Mouse (Mus musculus): ENCODE data around the gene Socs7. TPM values are rescaled to one million over a fixed set of nuclear protein-coding genes. Genes with fewer than 3 reads are reported as not detected.

Socs7 gene
- polyA plus RNA-seq, 1 experiment from 2014 or later = 9.1 TPM

DNA sequence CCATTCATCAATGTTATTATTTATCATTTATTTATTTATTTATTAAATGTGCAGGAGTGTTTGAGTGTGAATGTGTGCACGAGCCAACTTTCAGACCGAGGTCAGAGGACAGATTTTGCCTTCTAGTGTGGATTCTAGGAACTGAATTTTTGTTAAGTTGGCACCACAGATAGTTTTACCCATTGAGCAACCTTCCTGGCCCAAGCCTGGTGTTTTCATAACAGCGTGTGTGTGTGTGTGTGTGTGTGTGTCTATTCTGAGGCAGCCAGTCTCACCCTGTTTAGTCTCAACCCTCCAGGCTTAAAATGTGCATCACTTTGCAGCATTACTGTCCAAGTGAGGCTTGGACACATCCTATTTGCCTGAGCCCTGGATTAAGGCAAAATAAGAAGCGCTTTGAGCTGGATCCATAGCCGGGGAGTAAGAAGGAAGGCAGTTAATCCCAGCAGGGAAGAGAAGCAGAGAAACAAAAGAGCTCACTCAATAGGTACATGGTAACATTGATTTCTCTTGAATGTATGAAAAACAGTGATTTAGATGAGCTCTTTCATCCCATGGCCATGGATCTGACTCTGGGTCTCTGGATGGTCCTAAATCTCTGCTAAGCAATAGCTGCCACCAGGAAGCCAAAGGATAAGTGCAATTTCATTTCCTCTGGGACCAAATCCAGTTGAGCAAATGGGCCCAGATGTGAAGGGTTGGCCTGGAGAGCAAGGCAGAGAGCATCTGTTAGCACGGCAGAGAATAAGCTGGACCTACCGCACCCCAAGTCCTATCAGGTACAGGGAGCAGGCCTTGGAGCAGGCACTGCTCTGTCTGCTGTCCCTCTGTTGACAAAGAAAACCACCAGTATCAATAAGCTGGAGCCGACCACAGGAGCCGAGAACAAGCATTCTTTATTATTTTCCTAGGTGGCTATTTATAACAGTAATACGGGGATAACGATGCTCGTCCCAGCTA is 30.8 kb upstream of the Socs7 start:
- WGBS = 89% methylated on average over 12 of the region's 12 CpGs
- no peaks in the 10 kb centered on the region for H3K27me3 ChIP-seq
- H3K9me3 ChIP-seq (replicated peaks) = no peaks in the 10 kb centered on the region
- no peak overlapping the region for H3K27ac ChIP-seq
- ATAC-seq (ENCODE audit: low FRiP score) = no peak
- no peak overlapping the region for H3K4me2 ChIP-seq (replicated peaks)
- peaks cover 40% of the 10 kb centered on the region for H3K36me3 ChIP-seq
- no peak overlapping the region; the same call in 1 of the 2 replicates for H3K9ac ChIP-seq
- H3K4me1 ChIP-seq = peaks cover 2% of the 10 kb centered on the region; the same call in 1 of the 2 replicates
- H3K4me3 ChIP-seq = no peak overlapping the region

DNA sequence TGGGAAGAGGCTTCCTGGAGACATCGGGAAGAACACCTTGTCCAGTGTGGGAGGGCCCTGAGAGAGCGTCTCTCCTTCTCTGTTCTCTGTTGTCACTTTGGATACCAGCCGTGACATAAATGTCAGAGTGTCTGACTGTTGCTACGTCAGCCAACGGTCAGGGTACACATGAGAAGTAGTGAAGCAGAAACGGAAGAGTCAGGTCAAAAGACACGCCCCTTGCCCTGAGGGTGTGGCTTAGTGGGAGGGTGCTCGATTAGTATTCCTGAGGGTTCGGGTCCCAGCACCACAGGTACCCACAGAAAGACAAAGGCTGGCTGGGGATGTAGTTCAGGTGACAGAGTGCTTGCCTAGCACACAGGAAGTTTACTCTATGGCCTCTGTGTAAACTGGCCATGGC is 29.3 kb upstream of the Socs7 start:
- no peak overlapping the region for H3K4me3 ChIP-seq
- WGBS = 45% methylated on average over 9 of the region's 9 CpGs
- H3K4me1 ChIP-seq = peaks cover 2% of the 10 kb centered on the region; the same call in 1 of the 2 replicates
- no peak for ATAC-seq (ENCODE audit: low FRiP score)
- H3K4me2 ChIP-seq (replicated peaks) = no peak overlapping the region
- H3K9ac ChIP-seq = no peak overlapping the region
- no peaks in the 10 kb centered on the region for H3K9me3 ChIP-seq (replicated peaks)
- H3K27ac ChIP-seq = no peak overlapping the region
- 0 out of 2 replicates have a peak, but pooled peaks cover 10% of the 10 kb centered on the region for H3K27me3 ChIP-seq
- peaks cover 29% of the 10 kb centered on the region for H3K36me3 ChIP-seq

DNA sequence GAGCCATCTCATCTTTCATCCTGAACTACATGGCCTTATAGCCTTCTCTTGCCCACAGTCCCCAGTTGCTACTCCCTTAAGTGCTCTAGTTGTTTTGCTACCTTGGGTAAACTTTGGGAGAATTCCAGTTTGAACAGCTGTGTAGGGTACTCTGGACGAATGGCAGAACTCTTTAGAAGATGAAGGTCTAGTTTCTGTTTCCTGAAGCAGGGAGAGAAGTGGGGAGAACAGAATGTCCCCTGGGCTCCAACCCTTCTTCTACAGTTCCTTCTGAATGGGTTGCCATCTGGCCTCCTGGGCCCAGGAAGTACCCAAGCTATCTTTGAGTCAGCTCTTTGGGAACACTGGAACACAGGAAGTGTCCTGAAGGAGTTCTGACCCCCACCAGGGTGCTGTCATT is 28.5 kb upstream of the Socs7 start:
- peaks cover 2% of the 10 kb centered on the region; the same call in 1 of the 2 replicates for H3K4me1 ChIP-seq
- no peak overlapping the region for H3K4me2 ChIP-seq (replicated peaks)
- H3K27ac ChIP-seq = no peak overlapping the region
- 57% methylated on average over 1 of the region's 1 CpGs for WGBS
- ATAC-seq (ENCODE audit: low FRiP score) = no peak
- H3K4me3 ChIP-seq = no peak overlapping the region
- H3K27me3 ChIP-seq = 0 out of 2 replicates have a peak, but pooled peaks cover 17% of the 10 kb centered on the region
- H3K36me3 ChIP-seq = peaks cover 22% of the 10 kb centered on the region
- no peak overlapping the region for H3K9ac ChIP-seq
- no peaks in the 10 kb centered on the region for H3K9me3 ChIP-seq (replicated peaks)

DNA sequence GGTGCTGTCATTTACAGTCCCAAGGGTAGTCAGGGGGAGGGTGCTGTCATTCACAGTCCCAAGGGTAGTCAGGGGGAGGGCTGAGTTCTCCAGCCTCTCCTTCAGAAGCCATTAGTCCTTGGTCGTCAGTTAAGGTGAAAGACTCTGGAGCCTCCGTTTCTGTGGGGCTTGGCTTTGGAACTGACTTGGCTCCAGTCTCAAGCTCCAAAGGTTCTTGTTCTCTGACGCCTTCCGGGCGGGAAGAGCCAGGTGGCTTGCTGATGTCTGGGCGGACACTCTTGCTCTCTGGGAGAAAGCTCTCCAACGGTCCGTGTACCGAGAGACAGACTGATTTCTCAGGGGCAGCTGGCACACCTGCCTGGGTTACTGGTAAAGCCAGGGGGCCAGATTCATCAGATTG is 28.0 kb upstream of the Socs7 start:
- WGBS = 83% methylated on average over 9 of the region's 9 CpGs

DNA sequence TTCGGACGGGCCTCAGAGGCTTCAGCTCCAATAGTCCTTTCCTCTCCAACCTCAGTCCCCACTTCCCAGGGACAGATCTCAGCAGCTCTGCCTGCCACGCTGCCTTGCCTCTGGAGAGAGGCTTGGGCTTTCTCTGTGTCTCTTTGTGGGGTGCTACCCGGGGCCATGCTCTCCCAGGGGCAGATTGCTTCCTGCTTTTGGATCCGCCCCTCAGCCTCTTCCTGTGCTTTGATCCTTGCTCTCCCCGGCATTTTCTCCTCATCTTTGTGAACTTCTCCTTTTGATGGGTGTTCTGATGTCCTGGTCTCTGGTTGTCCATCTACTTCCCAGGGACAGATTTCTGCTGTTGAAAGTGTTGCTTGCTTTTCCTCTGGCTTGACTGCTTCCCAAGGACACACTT is 26.1 kb upstream of the Socs7 start:
- Histone ChIP-seq H3K27ac (no peak overlapping the region), H3K4me3 (no peak overlapping the region), H3K4me1 (peaks cover 2% of the 10 kb centered on the region; the same call in 1 of the 2 replicates), H3K9ac (no peak overlapping the region), H3K4me2 (replicated peaks) (no peak overlapping the region), H3K27me3 (0 out of 2 replicates have a peak, but pooled peaks cover 20% of the 10 kb centered on the region), H3K36me3 (peaks cover 7% of the 10 kb centered on the region; the same call in 1 of the 2 replicates), H3K9me3 (replicated peaks) (no peaks in the 10 kb centered on the region)
- no peak for ATAC-seq (ENCODE audit: low FRiP score)
- 59% methylated on average over 6 of the region's 6 CpGs for WGBS

More for the DNA sequence above, 28.0 kb upstream of the Socs7 start:
- Histone ChIP-seq H3K36me3 (peaks cover 17% of the 10 kb centered on the region), H3K4me2 (replicated peaks) (no peak overlapping the region), H3K9me3 (replicated peaks) (no peaks in the 10 kb centered on the region), H3K9ac (no peak overlapping the region), H3K27ac (no peak overlapping the region), H3K4me3 (no peak overlapping the region), H3K27me3 (0 out of 2 replicates have a peak, but pooled peaks cover 20% of the 10 kb centered on the region), H3K4me1 (peaks cover 2% of the 10 kb centered on the region; the same call in 1 of the 2 replicates)
- ATAC-seq (ENCODE audit: low FRiP score) = no peak

DNA sequence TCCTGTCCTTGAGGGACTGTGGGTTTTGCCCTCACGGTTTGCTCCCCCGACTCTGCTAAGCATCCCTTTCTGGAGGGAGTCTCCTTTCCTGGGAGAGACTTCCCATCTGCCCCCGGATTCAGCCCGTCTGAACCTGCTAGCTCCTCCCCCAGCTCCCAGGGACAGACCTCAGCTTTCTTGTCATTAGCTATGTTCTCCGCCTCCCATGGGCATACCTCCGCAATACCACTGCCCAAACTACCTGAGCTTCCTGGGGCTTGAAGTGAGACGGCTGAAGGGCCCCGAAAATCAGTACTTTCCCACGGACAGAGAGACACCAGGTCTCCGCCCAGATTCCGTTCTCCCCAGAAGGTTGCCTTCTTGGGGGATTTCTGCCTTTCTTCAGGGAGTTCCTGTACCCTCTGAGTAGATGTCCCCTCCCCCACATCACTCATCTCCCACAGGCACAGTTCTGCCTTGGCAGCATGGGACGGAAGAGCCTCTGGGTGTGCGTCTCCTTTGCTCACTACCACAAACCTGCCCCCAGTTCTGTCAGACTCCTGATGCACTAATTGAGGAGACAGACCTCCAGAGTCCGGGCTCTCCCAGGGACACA is 25.5 kb upstream of the Socs7 start:
- no peak overlapping the region for H3K9ac ChIP-seq
- H3K27ac ChIP-seq = no peak overlapping the region
- 0 out of 2 replicates have a peak, but pooled peaks cover 20% of the 10 kb centered on the region for H3K27me3 ChIP-seq
- peaks cover under 1% of the 10 kb centered on the region; the same call in 1 of the 2 replicates for H3K4me1 ChIP-seq
- no peak overlapping the region for H3K4me2 ChIP-seq (replicated peaks)
- 67% methylated on average over 14 of the region's 14 CpGs for WGBS
- peaks cover under 1% of the 10 kb centered on the region; the same call in 1 of the 2 replicates for H3K36me3 ChIP-seq
- H3K4me3 ChIP-seq = no peak overlapping the region
- ATAC-seq (ENCODE audit: low FRiP score) = no peak
- no peaks in the 10 kb centered on the region for H3K9me3 ChIP-seq (replicated peaks)

DNA sequence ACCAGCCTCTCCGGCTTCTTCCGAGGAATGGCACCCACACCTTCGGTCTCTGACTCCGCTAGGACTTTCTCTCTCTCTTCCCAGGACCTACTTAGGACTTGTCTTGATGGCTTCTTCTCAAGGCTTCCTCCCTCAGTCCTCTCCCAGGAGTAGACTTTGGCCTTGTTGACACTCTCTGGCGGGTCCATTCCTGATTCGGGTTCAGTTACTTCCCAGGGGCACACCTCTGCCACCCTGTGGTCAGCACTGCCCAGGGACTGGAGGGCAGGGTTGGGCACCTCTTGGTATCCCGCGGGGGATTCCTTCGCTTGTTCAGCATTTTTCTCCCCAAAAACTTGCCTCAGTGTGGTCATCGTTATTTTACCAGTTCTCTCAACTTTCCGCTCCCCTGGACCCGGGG is 25.0 kb upstream of the Socs7 start:
- Histone ChIP-seq H3K4me2 (replicated peaks) (no peak overlapping the region), H3K9me3 (replicated peaks) (no peaks in the 10 kb centered on the region), H3K27ac (no peak overlapping the region), H3K4me1 (no peaks in the 10 kb centered on the region; the same call in 1 of the 2 replicates), H3K4me3 (no peak overlapping the region), H3K27me3 (0 out of 2 replicates have a peak, but pooled peaks cover 20% of the 10 kb centered on the region), H3K36me3 (no peaks in the 10 kb centered on the region), H3K9ac (no peak overlapping the region)
- WGBS = 87% methylated on average over 12 of the region's 12 CpGs
- ATAC-seq (ENCODE audit: low FRiP score) = no peak

DNA sequence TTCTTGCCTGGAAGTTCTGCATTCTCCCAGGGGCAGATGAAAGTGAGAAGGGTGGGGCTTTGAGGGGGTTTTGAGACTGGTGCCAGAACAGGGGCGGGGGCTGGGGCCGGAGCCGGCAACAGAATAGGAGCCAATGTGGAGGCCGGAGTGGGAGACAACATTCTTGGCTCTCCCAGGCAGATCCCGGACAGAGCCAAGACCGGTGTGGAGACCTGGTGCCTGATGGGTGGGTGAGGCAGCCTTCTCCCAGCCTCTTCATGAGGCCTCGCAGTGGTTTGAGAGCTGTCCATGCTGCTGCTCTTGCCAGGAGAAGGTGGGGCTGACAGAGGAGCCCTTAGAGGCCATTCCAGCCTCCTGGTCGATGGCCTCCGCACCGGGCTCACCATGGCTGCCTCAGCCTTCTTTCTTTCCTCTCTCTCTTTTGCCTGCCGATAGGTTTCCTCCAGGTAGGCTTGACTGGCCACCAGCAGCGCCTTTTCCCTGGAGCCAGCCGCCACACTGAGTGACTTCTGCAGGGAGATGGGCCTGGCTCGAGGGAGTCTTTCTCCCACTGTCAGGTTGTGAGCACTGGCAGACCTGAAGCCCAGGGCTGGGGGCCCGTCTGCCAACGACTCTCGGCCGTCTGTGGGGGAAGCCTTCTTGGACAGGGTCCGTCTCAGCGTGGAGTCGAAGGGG is 23.9 kb upstream of the Socs7 start:
- Histone ChIP-seq H3K27me3 (peaks cover 25% of the 10 kb centered on the region), H3K27ac (no peak overlapping the region), H3K4me3 (no peak overlapping the region), H3K9me3 (replicated peaks) (no peaks in the 10 kb centered on the region), H3K9ac (peak overlapping the region; percentile 23; the same call in 1 of the 2 replicates), H3K4me2 (replicated peaks) (peak overlapping the region; percentile 15), H3K4me1 (peaks cover under 1% of the 10 kb centered on the region; the same call in 1 of the 2 replicates), H3K36me3 (no peaks in the 10 kb centered on the region)
- WGBS = 53% methylated on average over 21 of the region's 21 CpGs
- no peak for ATAC-seq (ENCODE audit: low FRiP score)

DNA sequence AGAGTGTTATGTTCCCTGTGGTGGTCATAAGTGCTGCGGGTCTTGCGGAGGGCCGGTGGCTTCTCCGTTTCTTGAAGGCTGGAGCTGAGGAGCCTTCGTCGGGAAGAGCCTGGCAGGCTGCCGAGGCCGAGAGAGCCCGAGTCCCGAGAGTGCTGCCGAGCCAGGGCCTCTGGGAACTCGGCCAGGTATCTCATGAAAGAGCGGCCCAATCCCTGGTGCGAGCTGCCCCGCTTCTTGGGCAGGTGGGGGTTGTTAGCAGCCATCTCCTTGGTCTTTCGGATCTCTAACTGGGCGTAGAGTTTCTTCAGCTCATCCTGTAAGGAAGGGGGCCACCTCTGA is 23.4 kb upstream of the Socs7 start:
- Histone ChIP-seq H3K27ac (no peak overlapping the region), H3K36me3 (no peaks in the 10 kb centered on the region), H3K27me3 (peaks cover 25% of the 10 kb centered on the region), H3K9me3 (replicated peaks) (no peaks in the 10 kb centered on the region), H3K4me1 (peaks cover 3% of the 10 kb centered on the region), H3K9ac (peak overlapping the region; percentile 23; the same call in 1 of the 2 replicates), H3K4me2 (replicated peaks) (peak overlapping the region; percentile 15), H3K4me3 (no peak overlapping the region)
- 53% methylated on average over 17 of the region's 17 CpGs for WGBS
- ATAC-seq (ENCODE audit: low FRiP score) = no peak

DNA sequence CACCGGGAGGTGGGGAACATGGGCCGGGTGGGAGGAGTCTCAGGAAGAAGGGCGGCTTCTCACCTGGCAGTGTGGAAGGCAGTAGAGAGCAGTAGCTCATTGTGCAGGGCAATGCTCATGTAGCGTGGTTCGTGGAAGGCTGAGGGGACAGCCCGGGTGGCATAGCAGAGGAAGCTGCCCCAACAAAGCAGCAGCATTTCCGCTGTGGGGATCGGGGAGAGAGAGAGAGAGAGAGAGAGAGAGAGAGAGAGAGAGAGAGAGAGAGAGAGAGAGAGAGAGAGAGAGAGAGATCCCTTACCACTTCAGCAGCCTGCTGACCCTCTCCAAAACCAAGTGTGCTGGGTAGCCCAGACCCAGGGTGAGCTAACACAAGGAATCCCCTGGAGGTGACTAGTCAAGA is 19.2 kb upstream of the Socs7 start:
- Histone ChIP-seq H3K9ac (no peak overlapping the region), H3K27ac (no peak overlapping the region), H3K36me3 (no peaks in the 10 kb centered on the region), H3K4me2 (replicated peaks) (no peak overlapping the region), H3K4me1 (peaks cover 3% of the 10 kb centered on the region; the same call in 1 of the 2 replicates), H3K27me3 (peaks cover 13% of the 10 kb centered on the region), H3K9me3 (replicated peaks) (no peaks in the 10 kb centered on the region), H3K4me3 (no peak overlapping the region)
- WGBS = 44% methylated on average over 8 of the region's 8 CpGs
- ATAC-seq (ENCODE audit: low FRiP score) = no peak

DNA sequence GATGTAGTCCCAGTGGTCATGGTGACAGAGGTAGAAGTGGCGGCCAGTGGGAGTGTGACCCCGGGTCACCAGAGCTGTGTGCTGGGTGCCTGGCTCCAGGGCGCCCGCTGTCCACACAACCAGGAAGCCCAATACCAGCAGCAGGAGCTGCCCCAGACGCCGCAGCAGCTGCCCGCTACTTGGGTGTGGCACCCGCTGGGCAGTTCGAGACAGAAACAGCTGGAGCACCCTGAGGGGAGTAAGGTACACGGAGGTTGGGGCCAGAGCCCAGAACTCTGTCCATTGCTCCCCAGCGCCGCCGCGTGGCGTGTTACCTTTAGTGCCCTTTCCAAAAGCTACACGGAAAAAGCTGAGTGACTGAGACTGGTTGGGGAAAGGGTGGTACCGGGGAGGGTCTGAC is 18.7 kb upstream of the Socs7 start:
- Histone ChIP-seq H3K4me3 (no peak overlapping the region), H3K27me3 (peaks cover 10% of the 10 kb centered on the region), H3K4me1 (peaks cover 3% of the 10 kb centered on the region; the same call in 1 of the 2 replicates), H3K36me3 (no peaks in the 10 kb centered on the region), H3K27ac (no peak overlapping the region), H3K9me3 (replicated peaks) (no peaks in the 10 kb centered on the region), H3K4me2 (replicated peaks) (no peak overlapping the region), H3K9ac (no peak overlapping the region)
- no peak for ATAC-seq (ENCODE audit: low FRiP score)
- WGBS = 35% methylated on average over 17 of the region's 17 CpGs

DNA sequence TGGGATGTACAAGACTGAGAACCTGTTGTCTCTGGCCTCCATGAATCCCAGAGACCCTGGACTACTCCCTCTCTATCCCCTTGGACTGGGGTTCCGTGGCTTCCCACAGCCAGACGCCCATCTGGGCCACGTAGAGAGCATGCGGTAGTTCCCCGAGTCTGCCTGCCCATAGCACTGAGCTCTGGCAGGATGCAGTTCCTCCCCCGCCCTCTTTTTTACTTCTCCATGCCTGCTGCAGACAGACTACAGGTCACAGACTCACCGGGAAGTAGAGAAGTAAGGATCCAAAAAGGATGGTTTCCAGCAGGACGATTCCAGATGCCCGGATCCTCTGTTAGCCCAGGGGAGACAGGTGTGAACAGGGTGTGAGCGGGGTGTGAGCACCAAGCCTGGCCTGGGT is 16.9 kb upstream of the Socs7 start:
- Histone ChIP-seq H3K4me3 (no peak overlapping the region), H3K9ac (no peak overlapping the region), H3K27me3 (peaks cover 4% of the 10 kb centered on the region), H3K4me1 (peaks cover 14% of the 10 kb centered on the region), H3K27ac (no peak overlapping the region), H3K36me3 (no peaks in the 10 kb centered on the region), H3K9me3 (replicated peaks) (no peaks in the 10 kb centered on the region), H3K4me2 (replicated peaks) (no peak overlapping the region)
- 77% methylated on average over 10 of the region's 10 CpGs for WGBS
- no peak for ATAC-seq (ENCODE audit: low FRiP score)

Data from hindbrain, embryonic 12.5 days (tissue).